Mouse (Mus musculus): Measurements from ENCODE around the gene Ap5z1. TPM values are rescaled to one million over a fixed set of nuclear protein-coding genes. Genes with fewer than 3 reads are reported as not detected.

The Ap5z1 gene
- polyA plus RNA-seq, 1 experiment from 2014 or later: 14.3 TPM

- Histone ChIP-seq H3K9ac (replicated peaks) (no peak overlapping the region), H3K36me3 (peaks cover 41% of the 10 kb centered on the region), H3K27me3 (no peaks in the 10 kb centered on the region), H3K4me2 (replicated peaks) (no peak overlapping the region), H3K4me3 (replicated peaks) (no peak overlapping the region), H3K27ac (no peak overlapping the region), H3K9me3 (no peaks in the 10 kb centered on the region), H3K4me1 (replicated peaks) (no peaks in the 10 kb centered on the region)
- ATAC-seq: no peak
- 91% methylated on average over 12 of the region's 12 CpGs for WGBS
These were observed 13.6 kb downstream of the Ap5z1 start for GRCm38 (mm10) chr5:142477346-142477745.

GRCm38 (mm10) chr5:142477866-142478615 lies 14.3 kb downstream of the Ap5z1 start:
- no peak overlapping the region for H3K27ac ChIP-seq
- no peaks in the 10 kb centered on the region for H3K4me1 ChIP-seq (replicated peaks)
- H3K9ac ChIP-seq (replicated peaks): no peak overlapping the region
- ATAC-seq: no peak
- H3K4me2 ChIP-seq (replicated peaks): no peak overlapping the region
- no peaks in the 10 kb centered on the region for H3K9me3 ChIP-seq
- peaks cover 34% of the 10 kb centered on the region for H3K36me3 ChIP-seq
- H3K4me3 ChIP-seq (replicated peaks): no peak overlapping the region
- 86% methylated on average over 5 of the region's 5 CpGs for WGBS
- H3K27me3 ChIP-seq: no peaks in the 10 kb centered on the region

- peak; percentile 70 for ATAC-seq
- H3K9ac ChIP-seq (replicated peaks): no peak overlapping the region
- no peaks in the 10 kb centered on the region for H3K9me3 ChIP-seq
- WGBS: 36% methylated on average over 17 of the region's 17 CpGs
- no peaks in the 10 kb centered on the region for H3K27me3 ChIP-seq
- no peaks in the 10 kb centered on the region for H3K4me1 ChIP-seq (replicated peaks)
- peak overlapping the region; percentile 32 for H3K4me2 ChIP-seq (replicated peaks)
- H3K36me3 ChIP-seq: peaks cover 32% of the 10 kb centered on the region
- H3K27ac ChIP-seq: no peak overlapping the region; the same call in 1 of the 2 replicates
- H3K4me3 ChIP-seq (replicated peaks): no peak overlapping the region
These were observed 15.2 kb downstream of the Ap5z1 start for GRCm38 (mm10) chr5:142478829-142479435.

GRCm38 (mm10) chr5:142482512-142482911 lies 18.8 kb downstream of the Ap5z1 start:
- Histone ChIP-seq H3K9me3 (no peaks in the 10 kb centered on the region), H3K4me1 (replicated peaks) (no peaks in the 10 kb centered on the region), H3K27me3 (no peaks in the 10 kb centered on the region), H3K4me3 (replicated peaks) (no peak overlapping the region), H3K27ac (no peak overlapping the region), H3K36me3 (peaks cover under 1% of the 10 kb centered on the region; the same call in 1 of the 2 replicates), H3K4me2 (replicated peaks) (no peak overlapping the region), H3K9ac (replicated peaks) (no peak overlapping the region)
- no peak for ATAC-seq
- WGBS: 70% methylated on average over 2 of the region's 2 CpGs

- no peak overlapping the region for H3K4me2 ChIP-seq (replicated peaks)
- no peak overlapping the region for H3K27ac ChIP-seq
- no peaks in the 10 kb centered on the region for H3K9me3 ChIP-seq
- no peaks in the 10 kb centered on the region for H3K36me3 ChIP-seq
- H3K9ac ChIP-seq (replicated peaks): no peak overlapping the region
- 86% methylated on average over 5 of the region's 5 CpGs for WGBS
- no peaks in the 10 kb centered on the region for H3K27me3 ChIP-seq
- no peak overlapping the region for H3K4me3 ChIP-seq (replicated peaks)
- no peak for ATAC-seq
- H3K4me1 ChIP-seq (replicated peaks): no peaks in the 10 kb centered on the region
These were observed 19.8 kb downstream of the Ap5z1 start for GRCm38 (mm10) chr5:142483581-142483980.

GRCm38 (mm10) chr5:142486654-142487053 lies 22.9 kb downstream of the Ap5z1 start:
- Histone ChIP-seq H3K4me1 (replicated peaks) (no peaks in the 10 kb centered on the region), H3K9ac (replicated peaks) (no peak overlapping the region), H3K27ac (no peak overlapping the region), H3K4me3 (replicated peaks) (no peak overlapping the region), H3K36me3 (no peaks in the 10 kb centered on the region), H3K27me3 (no peaks in the 10 kb centered on the region), H3K4me2 (replicated peaks) (no peak overlapping the region), H3K9me3 (no peaks in the 10 kb centered on the region)
- WGBS: 73% methylated on average over 9 of the region's 9 CpGs
- peak; percentile 40; the same call in 1 of the 2 replicates for ATAC-seq

GRCm38 (mm10) chr5:142489955-142490707 lies 26.4 kb downstream of the Ap5z1 start:
- 72% methylated on average over 9 of the region's 9 CpGs for WGBS
- Histone ChIP-seq H3K4me3 (replicated peaks) (no peak overlapping the region), H3K27me3 (no peaks in the 10 kb centered on the region), H3K27ac (no peak overlapping the region), H3K4me1 (replicated peaks) (peaks cover under 1% of the 10 kb centered on the region; the same call in 1 of the 2 replicates), H3K36me3 (no peaks in the 10 kb centered on the region), H3K9me3 (no peaks in the 10 kb centered on the region), H3K9ac (replicated peaks) (no peak overlapping the region), H3K4me2 (replicated peaks) (no peak overlapping the region)
- ATAC-seq: no peak

- ATAC-seq: no peak
- Histone ChIP-seq H3K9me3 (no peaks in the 10 kb centered on the region), H3K4me1 (replicated peaks) (peaks cover 4% of the 10 kb centered on the region; the same call in 1 of the 2 replicates), H3K4me3 (replicated peaks) (no peak overlapping the region), H3K9ac (replicated peaks) (no peak overlapping the region), H3K36me3 (no peaks in the 10 kb centered on the region), H3K4me2 (replicated peaks) (no peak overlapping the region), H3K27ac (no peak overlapping the region), H3K27me3 (no peaks in the 10 kb centered on the region)
- 93% methylated on average over 3 of the region's 3 CpGs for WGBS
These were observed 29.6 kb downstream of the Ap5z1 start for GRCm38 (mm10) chr5:142493307-142493706.

GRCm38 (mm10) chr5:142495321-142496096 lies 31.8 kb downstream of the Ap5z1 start:
- Histone ChIP-seq H3K27ac (no peak overlapping the region; the same call in 1 of the 2 replicates), H3K4me2 (replicated peaks) (no peak overlapping the region), H3K4me1 (replicated peaks) (peaks cover 6% of the 10 kb centered on the region; the same call in 1 of the 2 replicates), H3K4me3 (replicated peaks) (no peak overlapping the region), H3K27me3 (no peaks in the 10 kb centered on the region), H3K36me3 (no peaks in the 10 kb centered on the region), H3K9me3 (no peaks in the 10 kb centered on the region), H3K9ac (replicated peaks) (0 out of 2 replicates have a peak overlapping the region, but pooled peaks have one; percentile 16)
- ATAC-seq: no peak
- WGBS: 56% methylated on average over 14 of the region's 14 CpGs

- no peak overlapping the region for H3K27ac ChIP-seq
- no peaks in the 10 kb centered on the region for H3K9me3 ChIP-seq
- H3K4me3 ChIP-seq (replicated peaks): no peak overlapping the region
- 29% methylated on average over 3 of the region's 3 CpGs for WGBS
- no peak overlapping the region for H3K4me2 ChIP-seq (replicated peaks)
- no peak for ATAC-seq
- H3K9ac ChIP-seq (replicated peaks): no peak overlapping the region
- no peaks in the 10 kb centered on the region for H3K36me3 ChIP-seq
- peaks cover 10% of the 10 kb centered on the region; the same call in 1 of the 2 replicates for H3K4me1 ChIP-seq (replicated peaks)
- H3K27me3 ChIP-seq: no peaks in the 10 kb centered on the region
These were observed 35.2 kb downstream of the Ap5z1 start for GRCm38 (mm10) chr5:142498964-142499363.

GRCm38 (mm10) chr5:142500918-142501317 lies 37.2 kb downstream of the Ap5z1 start:
- Histone ChIP-seq H3K4me3 (replicated peaks) (no peak overlapping the region), H3K9me3 (no peaks in the 10 kb centered on the region), H3K4me1 (replicated peaks) (0 out of 2 replicates have a peak, but pooled peaks cover 6% of the 10 kb centered on the region), H3K27me3 (no peaks in the 10 kb centered on the region), H3K9ac (replicated peaks) (no peak overlapping the region), H3K27ac (no peak overlapping the region), H3K36me3 (no peaks in the 10 kb centered on the region), H3K4me2 (replicated peaks) (no peak overlapping the region)
- 80% methylated on average over 10 of the region's 10 CpGs for WGBS
- no peak for ATAC-seq

All from midbrain, embryonic 13.5 days (tissue).